Mouse (Mus musculus): ENCODE measurements around the gene Ptges.

- no peak for TF ChIP-seq CTCF (IDR thresholded peaks at IDR 0.05; ENCODE audit: low read depth)
- TF ChIP-seq EP300 (IDR thresholded peaks at IDR 0.05; ENCODE audit: low read depth), result no peak
These were observed 44.8 kb downstream of the Ptges start for GRCm38 (mm10) chr2:30884852-30885373.

Data from heart, postnatal 0 days (tissue).